In genomic region chr11:26112206-26112605, GRCm38 (mm10) we compare ENCODE assay signal across 19 mouse cellular contexts.
"Had no signal": no experiment of that assay in that cellular context is flagged by ENCODE, and none has a peak within 500 bp of the region (broad histone marks: within the 10 kb centered on the region; RNA-seq: fewer than 3 reads in every experiment).

No protein-coding gene starts in this region.

- ATAC-seq: liver, embryonic 12.5 days had no signal

- H3K4me1 ChIP-seq: limb, embryonic 15.5 days; liver, embryonic 12.5 days; midbrain, embryonic 10.5 days; neural tube, embryonic 15.5 days had no signal

- H3K9ac ChIP-seq: limb, embryonic 15.5 days; liver, embryonic 12.5 days; lung, embryonic 14.5 days; neural tube, embryonic 15.5 days had no signal

- H3K4me2 ChIP-seq: limb, embryonic 15.5 days; liver, embryonic 12.5 days; lung, embryonic 14.5 days; neural tube, embryonic 15.5 days had no signal

- H3K4me3 ChIP-seq: layer of hippocampus, adult 2 months; limb, embryonic 15.5 days; liver, embryonic 12.5 days; midbrain, embryonic 10.5 days; myocyte; neural tube, embryonic 15.5 days had no signal

- H3K27me3 ChIP-seq: limb, embryonic 15.5 days; liver, embryonic 12.5 days; neural tube, embryonic 15.5 days had no signal

- H3K9me3 ChIP-seq: limb, embryonic 15.5 days; liver, embryonic 12.5 days; midbrain, embryonic 10.5 days; neural tube, embryonic 15.5 days had no signal

- H3K27ac ChIP-seq: kidney, postnatal 0 days; layer of hippocampus, adult 2 months; limb, embryonic 15.5 days; liver, embryonic 12.5 days; midbrain, embryonic 10.5 days; neural tube, embryonic 15.5 days had no signal

- DNase-seq: kidney, adult 9 months; kidney, postnatal 36 days; left cerebral cortex, postnatal 4 days; lung, embryonic 14.5 days; lung, postnatal 10 days; lung, postnatal 4 days; midbrain, embryonic 14.5 days; retina, postnatal 1 day; right cerebral cortex, postnatal 4 days; spleen, adult 18-20 months; thymus, adult 2 months; thymus, postnatal 25 days had no signal

- H3K36me3 ChIP-seq: limb, embryonic 15.5 days; liver, embryonic 12.5 days; midbrain, embryonic 10.5 days; neural tube, embryonic 15.5 days had no signal
